Mouse (Mus musculus): ENCODE data around the gene Ppargc1a. TPM values are rescaled to one million over a fixed set of nuclear protein-coding genes. Genes with fewer than 3 reads are reported as not detected.

The Ppargc1a gene
- polyA plus RNA-seq, 1 experiment from 2014 or later: 6.1 TPM

GRCm38 (mm10) chr5:51565038-51565437 lies 2.5 kb downstream of the Ppargc1a start:
- ATAC-seq (ENCODE audit: insufficient read depth, low FRiP score): no peak
- H3K36me3 ChIP-seq (ENCODE audit: control insufficient read depth, insufficient read depth, low read length): no peaks in the 10 kb centered on the region
- no peak overlapping the region for H3K27ac ChIP-seq (ENCODE audit: low read length)

GRCm38 (mm10) chr5:51563574-51563973 lies 4.0 kb downstream of the Ppargc1a start:
- ATAC-seq (ENCODE audit: insufficient read depth, low FRiP score): no peak
- Histone ChIP-seq H3K9me3 (replicated peaks; ENCODE audit: control insufficient read depth, low read length) (no peaks in the 10 kb centered on the region), H3K9ac (ENCODE audit: low read length) (no peak overlapping the region), H3K36me3 (ENCODE audit: control insufficient read depth, insufficient read depth, low read length) (no peaks in the 10 kb centered on the region), H3K4me2 (ENCODE audit: low read depth, low read length) (no peak overlapping the region), H3K27ac (ENCODE audit: low read length) (no peak overlapping the region), H3K4me3 (replicated peaks; ENCODE audit: low read length) (no peak overlapping the region), H3K4me1 (ENCODE audit: control insufficient read depth, insufficient read depth, low read length) (0 out of 2 replicates have a peak, but pooled peaks cover 4% of the 10 kb centered on the region), H3K27me3 (ENCODE audit: control insufficient read depth, insufficient read depth, low read length) (no peaks in the 10 kb centered on the region)
- 67% methylated on average over 3 of the region's 3 CpGs for WGBS

More at GRCm38 (mm10) chr5:51565038-51565437, 2.5 kb downstream of the Ppargc1a start:
- Histone ChIP-seq H3K4me2 (ENCODE audit: low read depth, low read length) (no peak overlapping the region), H3K9ac (ENCODE audit: low read length) (no peak overlapping the region), H3K4me1 (ENCODE audit: control insufficient read depth, insufficient read depth, low read length) (0 out of 2 replicates have a peak, but pooled peaks cover 4% of the 10 kb centered on the region), H3K9me3 (replicated peaks; ENCODE audit: control insufficient read depth, low read length) (no peaks in the 10 kb centered on the region), H3K4me3 (replicated peaks; ENCODE audit: low read length) (no peak overlapping the region), H3K27me3 (ENCODE audit: control insufficient read depth, insufficient read depth, low read length) (no peaks in the 10 kb centered on the region)

GRCm38 (mm10) chr5:51557607-51558278 lies 9.8 kb downstream of the Ppargc1a start:
- no peak for ATAC-seq (ENCODE audit: insufficient read depth, low FRiP score)
- Histone ChIP-seq H3K27ac (ENCODE audit: low read length) (no peak overlapping the region), H3K9me3 (replicated peaks; ENCODE audit: control insufficient read depth, low read length) (no peaks in the 10 kb centered on the region), H3K4me3 (replicated peaks; ENCODE audit: low read length) (no peak overlapping the region), H3K4me1 (ENCODE audit: control insufficient read depth, insufficient read depth, low read length) (peaks cover 6% of the 10 kb centered on the region), H3K9ac (ENCODE audit: low read length) (no peak overlapping the region), H3K4me2 (ENCODE audit: low read depth, low read length) (no peak overlapping the region), H3K36me3 (ENCODE audit: control insufficient read depth, insufficient read depth, low read length) (no peaks in the 10 kb centered on the region), H3K27me3 (ENCODE audit: control insufficient read depth, insufficient read depth, low read length) (no peaks in the 10 kb centered on the region)
- 58% methylated on average over 4 of the region's 4 CpGs for WGBS

GRCm38 (mm10) chr5:51553671-51554070 lies 13.9 kb downstream of the Ppargc1a start:
- WGBS: 6% methylated on average over 5 of the region's 5 CpGs
- Histone ChIP-seq H3K4me3 (replicated peaks; ENCODE audit: low read length) (peak overlapping the region; percentile 59), H3K27me3 (ENCODE audit: control insufficient read depth, insufficient read depth, low read length) (no peaks in the 10 kb centered on the region), H3K4me2 (ENCODE audit: low read depth, low read length) (peak overlapping the region; percentile 61), H3K27ac (ENCODE audit: low read length) (peak overlapping the region; percentile 80), H3K36me3 (ENCODE audit: control insufficient read depth, insufficient read depth, low read length) (no peaks in the 10 kb centered on the region), H3K9ac (ENCODE audit: low read length) (peak overlapping the region; percentile 38), H3K4me1 (ENCODE audit: control insufficient read depth, insufficient read depth, low read length) (peaks cover 6% of the 10 kb centered on the region), H3K9me3 (replicated peaks; ENCODE audit: control insufficient read depth, low read length) (no peaks in the 10 kb centered on the region)
- ATAC-seq (ENCODE audit: insufficient read depth, low FRiP score): peak; percentile 85

- Histone ChIP-seq H3K4me3 (replicated peaks; ENCODE audit: low read length) (peak overlapping the region; percentile 59), H3K9me3 (replicated peaks; ENCODE audit: control insufficient read depth, low read length) (no peaks in the 10 kb centered on the region), H3K27me3 (ENCODE audit: control insufficient read depth, insufficient read depth, low read length) (no peaks in the 10 kb centered on the region), H3K27ac (ENCODE audit: low read length) (peak overlapping the region; percentile 80), H3K36me3 (ENCODE audit: control insufficient read depth, insufficient read depth, low read length) (no peaks in the 10 kb centered on the region), H3K4me1 (ENCODE audit: control insufficient read depth, insufficient read depth, low read length) (peaks cover 6% of the 10 kb centered on the region), H3K4me2 (ENCODE audit: low read depth, low read length) (peak overlapping the region; percentile 61), H3K9ac (ENCODE audit: low read length) (peak overlapping the region; percentile 52)
- ATAC-seq (ENCODE audit: insufficient read depth, low FRiP score): no peak
- WGBS: 3% methylated on average over 5 of the region's 5 CpGs
Observed at GRCm38 (mm10) chr5:51553251-51553650, 14.3 kb downstream of the Ppargc1a start.

GRCm38 (mm10) chr5:51552483-51553091 lies 14.9 kb downstream of the Ppargc1a start:
- no peaks in the 10 kb centered on the region for H3K9me3 ChIP-seq (replicated peaks; ENCODE audit: control insufficient read depth, low read length)
- H3K4me2 ChIP-seq (ENCODE audit: low read depth, low read length): peak overlapping the region; percentile 61
- H3K9ac ChIP-seq (ENCODE audit: low read length): peak overlapping the region; percentile 52
- peak overlapping the region; percentile 59 for H3K4me3 ChIP-seq (replicated peaks; ENCODE audit: low read length)
- H3K27ac ChIP-seq (ENCODE audit: low read length): peak overlapping the region; percentile 80
- H3K4me1 ChIP-seq (ENCODE audit: control insufficient read depth, insufficient read depth, low read length): peaks cover 6% of the 10 kb centered on the region
- ATAC-seq (ENCODE audit: insufficient read depth, low FRiP score): peak; percentile 52
- H3K36me3 ChIP-seq (ENCODE audit: control insufficient read depth, insufficient read depth, low read length): no peaks in the 10 kb centered on the region
- H3K27me3 ChIP-seq (ENCODE audit: control insufficient read depth, insufficient read depth, low read length): no peaks in the 10 kb centered on the region
- WGBS: under 1% methylated on average over 24 of the region's 24 CpGs

GRCm38 (mm10) chr5:51551852-51552482 lies 15.6 kb downstream of the Ppargc1a start:
- WGBS: 8% methylated on average over 12 of the region's 12 CpGs
- peak; percentile 4; the same call in 1 of the 2 replicates for ATAC-seq (ENCODE audit: insufficient read depth, low FRiP score)

GRCm38 (mm10) chr5:51547442-51548035 lies 20.0 kb downstream of the Ppargc1a start:
- no peak overlapping the region for H3K9ac ChIP-seq (ENCODE audit: low read length)
- no peaks in the 10 kb centered on the region for H3K9me3 ChIP-seq (replicated peaks; ENCODE audit: control insufficient read depth, low read length)
- H3K4me1 ChIP-seq (ENCODE audit: control insufficient read depth, insufficient read depth, low read length): no peaks in the 10 kb centered on the region
- H3K27me3 ChIP-seq (ENCODE audit: control insufficient read depth, insufficient read depth, low read length): no peaks in the 10 kb centered on the region
- no peak overlapping the region for H3K4me3 ChIP-seq (replicated peaks; ENCODE audit: low read length)
- H3K27ac ChIP-seq (ENCODE audit: low read length): no peak overlapping the region
- no peaks in the 10 kb centered on the region for H3K36me3 ChIP-seq (ENCODE audit: control insufficient read depth, insufficient read depth, low read length)
- 84% methylated on average over 6 of the region's 6 CpGs for WGBS
- ATAC-seq (ENCODE audit: insufficient read depth, low FRiP score): no peak
- no peak overlapping the region for H3K4me2 ChIP-seq (ENCODE audit: low read depth, low read length)

More at GRCm38 (mm10) chr5:51551852-51552482, 15.6 kb downstream of the Ppargc1a start:
- peaks cover 6% of the 10 kb centered on the region for H3K4me1 ChIP-seq (ENCODE audit: control insufficient read depth, insufficient read depth, low read length)
- H3K4me2 ChIP-seq (ENCODE audit: low read depth, low read length): peak overlapping the region; percentile 61
- peak overlapping the region; percentile 80 for H3K27ac ChIP-seq (ENCODE audit: low read length)
- H3K4me3 ChIP-seq (replicated peaks; ENCODE audit: low read length): peak overlapping the region; percentile 59
- H3K9ac ChIP-seq (ENCODE audit: low read length): peak overlapping the region; percentile 52
- H3K27me3 ChIP-seq (ENCODE audit: control insufficient read depth, insufficient read depth, low read length): no peaks in the 10 kb centered on the region
- no peaks in the 10 kb centered on the region for H3K9me3 ChIP-seq (replicated peaks; ENCODE audit: control insufficient read depth, low read length)
- H3K36me3 ChIP-seq (ENCODE audit: control insufficient read depth, insufficient read depth, low read length): no peaks in the 10 kb centered on the region

GRCm38 (mm10) chr5:51546817-51547216 lies 20.7 kb downstream of the Ppargc1a start:
- Histone ChIP-seq H3K4me2 (ENCODE audit: low read depth, low read length) (no peak overlapping the region), H3K36me3 (ENCODE audit: control insufficient read depth, insufficient read depth, low read length) (no peaks in the 10 kb centered on the region), H3K27me3 (ENCODE audit: control insufficient read depth, insufficient read depth, low read length) (no peaks in the 10 kb centered on the region), H3K27ac (ENCODE audit: low read length) (no peak overlapping the region), H3K9me3 (replicated peaks; ENCODE audit: control insufficient read depth, low read length) (no peaks in the 10 kb centered on the region), H3K4me1 (ENCODE audit: control insufficient read depth, insufficient read depth, low read length) (no peaks in the 10 kb centered on the region), H3K9ac (ENCODE audit: low read length) (no peak overlapping the region), H3K4me3 (replicated peaks; ENCODE audit: low read length) (no peak overlapping the region)
- ATAC-seq (ENCODE audit: insufficient read depth, low FRiP score): no peak
- WGBS: 71% methylated on average over 3 of the region's 3 CpGs

Data from stomach, embryonic 16.5 days (tissue).